Mouse (Mus musculus) gastrocnemius, adult 2 months (tissue): ENCODE results near the gene Tmem182. TPM values are rescaled to one million over a fixed set of nuclear protein-coding genes. Genes with fewer than 3 reads are reported as not detected.
A peak's percentile ranks its signal among the peaks of the same experiment; 100 is the strongest.

Experiments
- DNase-seq: peaks from one replicate; pipeline ENCODE4 v3.0.0; 2022
- H3K27ac ChIP-seq: fragments of 200-600 bp; 2 replicates; pipeline ENCODE4 v1.8.1; 2022; ENCODE audit warnings: mild to moderate bottlenecking
- H3K4me3 ChIP-seq: fragments of 200-600 bp; 2 replicates; pipeline ENCODE4 v1.8.1; 2022; ENCODE audit warnings: mild to moderate bottlenecking, moderate library complexity
- CTCF ChIP-seq: fragments of 200-600 bp; IDR thresholded peaks from 2 replicates; pipeline ENCODE4 v1.8.1; 2022; ENCODE audit warnings: antibody characterized with exemption, mild to moderate bottlenecking, moderate library complexity
- intact Hi-C: fragments of 180-260 bp; cut with DNase I; formaldehyde crosslinking; loops from one replicate; pipeline ENCODE4 v1.15.1; 2025
- total RNA-seq, 2 experiments: library from RNA; stranded (reverse); gene quantifications; 2 replicates each; pipeline ENCODE4 v1.2.3; 2021

The Tmem182 gene
- total RNA-seq, 2 experiments from 2014 or later = 181 to 243 TPM

DNA sequence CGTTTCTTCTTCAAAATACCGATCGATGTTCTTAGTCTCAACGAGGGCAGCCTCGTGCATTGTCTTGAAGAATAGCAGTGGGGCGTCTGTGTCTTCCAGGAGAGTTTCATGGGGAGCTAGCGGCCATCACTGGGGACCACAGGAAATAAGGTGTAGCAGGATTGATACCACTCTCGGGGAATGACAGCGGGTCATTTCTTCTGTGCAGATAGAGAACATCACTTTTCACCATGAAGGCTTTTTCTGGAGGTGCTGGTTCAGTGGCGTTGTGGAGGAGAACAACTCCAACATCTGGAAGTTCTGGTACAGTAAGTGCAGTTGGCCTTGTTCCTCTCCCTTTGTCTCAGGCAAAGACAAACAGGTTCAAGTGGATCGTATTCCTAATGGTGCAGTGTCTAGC, 490 bp downstream of the Tmem182 start:
- Histone ChIP-seq H3K27ac (peak overlapping the region; percentile 95), H3K4me3 (peak overlapping the region; percentile 76)
- intact Hi-C loops = loop anchor here (1.0 kb wide), 1 partner anchor 23 kb away; no protein-coding TSS in a partner anchor
- TF ChIP-seq CTCF = no peak
- DNase-seq = peak; percentile 35

- no peak for DNase-seq
- H3K27ac ChIP-seq = 0 out of 2 replicates have a peak overlapping the region, but pooled peaks have one; percentile 6
- H3K4me3 ChIP-seq = peak overlapping the region; percentile 76
- TF ChIP-seq CTCF = no peak
- intact Hi-C loops = no loop called here
These were observed 3.2 kb downstream of the Tmem182 start for GRCm38 (mm10) chr1:40808643-40809042.

GRCm38 (mm10) chr1:40815071-40815845, 9.9 kb downstream of the Tmem182 start:
- Histone ChIP-seq H3K4me3 (peak overlapping the region; percentile 36), H3K27ac (peak overlapping the region; percentile 70)
- peak; percentile 80 for DNase-seq
- intact Hi-C loops = no loop called here
- no peak for TF ChIP-seq CTCF

DNA sequence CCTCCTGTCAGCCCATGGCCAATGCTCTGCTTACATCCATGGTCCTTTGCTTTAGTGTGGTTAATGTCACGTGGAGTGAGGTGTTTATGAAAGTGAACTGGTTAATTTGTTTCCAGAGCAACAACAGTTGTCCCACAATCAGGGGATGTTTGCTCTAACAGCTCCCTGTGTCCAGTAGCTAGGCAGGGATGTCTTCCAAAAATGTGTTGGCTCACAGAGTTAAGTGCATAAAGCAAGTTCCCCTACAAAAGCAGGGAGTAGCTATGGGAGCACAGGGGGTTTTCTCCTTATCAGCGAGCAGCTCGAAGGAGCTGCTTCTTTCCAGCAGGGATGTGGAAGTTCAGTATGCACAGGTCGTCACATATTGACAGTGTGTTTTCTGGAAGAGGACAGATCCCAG, 19.1 kb downstream of the Tmem182 start:
- DNase-seq = no peak
- H3K27ac ChIP-seq = peak overlapping the region; percentile 90
- TF ChIP-seq CTCF = no peak
- H3K4me3 ChIP-seq = no peak overlapping the region; the same call in 1 of the 2 replicates
- intact Hi-C loops = no loop called here

GRCm38 (mm10) chr1:40824936-40825335, 19.5 kb downstream of the Tmem182 start:
- DNase-seq = no peak
- intact Hi-C loops = no loop called here
- H3K4me3 ChIP-seq = peak overlapping the region; percentile 1; the same call in 1 of the 2 replicates
- peak overlapping the region; percentile 90 for H3K27ac ChIP-seq
- no peak for TF ChIP-seq CTCF

GRCm38 (mm10) chr1:40825826-40826225, 20.4 kb downstream of the Tmem182 start:
- no peak for TF ChIP-seq CTCF
- peak overlapping the region; percentile 28; the same call in 1 of the 2 replicates for H3K4me3 ChIP-seq
- intact Hi-C loops = no loop called here
- DNase-seq = peak; percentile 42
- H3K27ac ChIP-seq = peak overlapping the region; percentile 90

DNA sequence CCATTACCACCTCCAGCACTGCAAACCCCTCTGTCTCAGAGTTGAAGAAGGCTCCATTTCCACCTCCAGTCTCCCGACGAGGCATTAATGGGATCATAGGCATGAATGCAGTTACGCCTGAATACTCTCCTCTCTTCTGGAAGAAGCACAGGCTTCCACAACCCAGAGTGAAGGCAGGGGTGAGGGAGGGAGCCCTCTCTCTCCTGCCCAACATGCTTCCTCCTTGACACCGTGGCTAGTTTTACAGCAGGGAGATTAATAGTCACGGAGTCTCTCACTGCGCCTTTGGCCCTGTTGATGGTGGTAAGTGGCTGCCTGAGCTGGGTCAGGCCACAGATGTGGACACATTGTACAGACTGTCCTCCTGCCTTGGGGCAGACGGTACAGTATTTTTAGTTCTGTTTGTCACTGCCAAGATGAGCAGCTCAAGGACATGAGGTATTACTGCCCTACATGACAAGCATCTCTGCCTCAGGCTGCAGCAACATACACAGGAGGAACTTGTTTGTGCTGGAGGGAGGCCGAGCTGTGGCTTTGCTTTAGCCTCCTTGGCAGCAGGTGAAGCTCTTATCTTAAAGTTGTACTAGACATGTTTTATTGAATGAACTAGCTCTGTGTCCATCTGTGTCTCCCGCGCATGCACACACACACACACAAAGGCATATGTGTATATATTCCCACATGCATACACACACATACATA, 24.0 kb downstream of the Tmem182 start:
- peak overlapping the region; percentile 90 for H3K27ac ChIP-seq
- no peak for TF ChIP-seq CTCF
- intact Hi-C loops = loop anchor here (1.0 kb wide), 1 partner anchor 24 kb away; the partner anchor contains the start of gene Tmem182
- peak; percentile 78 for DNase-seq
- H3K4me3 ChIP-seq = no peak overlapping the region

DNA sequence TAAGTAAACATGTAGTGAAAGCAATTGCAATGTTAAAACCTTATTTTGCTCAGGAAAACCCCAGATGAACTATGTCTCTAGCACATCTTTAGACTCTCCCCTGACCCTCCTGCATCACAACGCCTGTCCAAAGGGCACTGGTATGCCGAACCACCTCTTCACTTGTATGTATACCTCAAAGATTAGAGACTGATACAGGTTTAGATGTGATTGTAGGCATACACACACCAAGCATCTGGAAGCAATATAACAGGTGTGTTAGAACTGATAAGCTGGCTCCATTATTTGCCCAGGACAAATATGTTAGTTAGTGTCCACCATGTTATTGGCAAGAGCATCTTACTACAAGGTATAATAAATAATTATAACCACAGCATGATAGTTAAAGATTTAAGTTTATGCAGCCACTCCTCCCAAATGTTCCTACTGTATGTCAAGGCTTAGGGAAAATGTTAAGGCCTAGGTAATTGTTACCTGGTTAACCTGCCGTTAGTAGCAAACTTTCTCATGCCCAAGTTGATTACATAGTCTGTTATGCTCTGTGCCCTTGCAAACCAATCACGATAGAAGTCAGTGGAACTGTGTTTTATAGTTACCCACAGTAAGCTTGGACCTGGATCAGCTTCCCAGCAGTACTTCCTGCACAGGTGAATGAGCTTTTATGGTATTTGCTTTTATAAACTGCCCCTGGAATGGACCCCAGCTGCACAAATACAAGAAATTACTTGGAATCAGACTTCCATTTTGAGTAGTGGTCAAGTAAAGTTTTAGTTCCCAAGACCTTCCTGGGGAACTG, 25.5 kb downstream of the Tmem182 start:
- intact Hi-C loops = no loop called here
- TF ChIP-seq CTCF = no peak

GRCm38 (mm10) chr1:40835468-40835867, 30.1 kb downstream of the Tmem182 start:
- intact Hi-C loops = no loop called here
- no peak overlapping the region for H3K4me3 ChIP-seq
- no peak for TF ChIP-seq CTCF
- no peak for DNase-seq
- peak overlapping the region; percentile 73 for H3K27ac ChIP-seq

More for the DNA sequence above, 25.5 kb downstream of the Tmem182 start:
- Histone ChIP-seq H3K27ac (peak overlapping the region; percentile 56), H3K4me3 (no peak overlapping the region)
- no peak for DNase-seq

DNA sequence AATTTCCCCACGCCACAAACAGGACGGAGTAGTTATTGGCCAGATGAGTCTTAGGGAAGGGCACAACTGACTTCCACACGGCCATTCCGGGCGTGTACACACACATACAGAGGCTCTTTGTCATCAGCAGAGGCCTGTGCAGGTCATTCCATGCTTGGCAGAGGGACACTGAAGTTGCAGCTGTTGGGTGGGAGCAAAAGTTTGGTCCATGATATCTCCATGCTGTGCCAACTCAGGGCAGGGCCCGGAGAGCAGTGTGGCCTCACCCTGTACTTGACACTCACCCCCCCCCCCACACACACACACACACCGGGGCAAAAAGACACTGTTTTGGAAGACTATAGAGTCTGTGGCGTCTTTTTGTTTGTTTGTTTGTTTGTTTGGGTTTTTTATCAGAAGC, 35.2 kb downstream of the Tmem182 start:
- no peak for TF ChIP-seq CTCF
- Histone ChIP-seq H3K27ac (peak overlapping the region; percentile 82), H3K4me3 (peak overlapping the region; percentile 11; the same call in 1 of the 2 replicates)
- intact Hi-C loops = no loop called here
- DNase-seq = peak; percentile 55

DNA sequence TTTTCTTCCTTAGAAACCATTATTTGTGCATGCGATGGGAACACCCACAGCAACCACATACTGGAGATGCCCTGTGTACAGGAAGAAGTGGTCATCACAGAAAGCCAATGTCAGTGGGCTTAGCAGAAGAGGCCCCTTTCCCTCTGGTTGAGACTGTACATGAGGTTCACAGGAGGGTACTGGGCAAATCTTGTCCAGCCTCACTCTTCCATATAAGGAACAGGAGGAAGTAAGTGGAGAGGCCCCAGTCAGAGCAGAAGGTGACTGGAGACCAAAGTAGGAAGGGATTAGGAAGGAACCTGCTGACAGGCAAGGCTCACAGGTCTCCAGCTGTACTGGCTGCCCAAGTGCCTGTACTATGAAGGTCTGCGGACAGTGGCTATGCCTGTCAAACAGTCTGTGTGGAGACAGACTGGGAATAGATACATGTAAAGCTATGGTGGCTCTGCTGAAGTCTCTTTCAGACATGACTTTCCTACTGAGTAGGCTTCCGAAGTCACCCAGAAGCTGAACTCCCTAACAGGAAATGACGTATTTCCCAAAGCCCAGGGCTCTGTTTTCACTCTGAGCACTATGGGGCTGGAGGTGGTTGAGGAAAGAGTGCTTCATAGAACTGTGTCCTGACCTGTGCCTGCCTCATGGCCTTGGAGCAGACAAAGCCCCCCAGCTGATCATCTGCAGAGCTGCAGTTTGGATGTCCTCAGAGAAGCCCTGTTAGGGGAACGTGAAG, 35.8 kb downstream of the Tmem182 start:
- intact Hi-C loops = no loop called here
- TF ChIP-seq CTCF = no peak
- peak; percentile 40 for DNase-seq
- Histone ChIP-seq H3K4me3 (peak overlapping the region; percentile 23), H3K27ac (peak overlapping the region; percentile 82)

DNA sequence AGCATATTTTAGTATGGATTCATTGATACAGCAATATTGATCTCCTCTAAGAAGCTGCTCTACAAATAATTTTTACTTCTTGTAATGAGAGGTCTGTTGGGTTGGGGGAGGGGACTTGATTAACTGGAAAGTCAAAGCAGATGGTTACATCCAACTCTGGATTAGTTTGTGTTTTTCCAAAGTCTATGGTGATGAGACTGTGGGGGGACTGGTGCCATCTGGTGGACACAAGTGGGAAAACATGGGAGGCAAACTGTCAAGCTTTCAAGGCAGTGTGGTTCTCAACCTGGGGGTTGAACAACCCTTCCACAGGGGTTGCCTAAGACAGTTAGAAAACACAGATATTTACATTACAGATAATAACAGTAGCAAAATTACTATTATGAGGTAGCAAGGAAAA, 39.2 kb downstream of the Tmem182 start:
- peak; percentile 73 for DNase-seq
- intact Hi-C loops = loop anchor here (1.0 kb wide), 1 partner anchor 42 kb away; no protein-coding TSS in a partner anchor
- H3K4me3 ChIP-seq = no peak overlapping the region
- TF ChIP-seq CTCF = peak; percentile 91
- H3K27ac ChIP-seq = peak overlapping the region; percentile 46
